19 mouse cellular contexts compared by ENCODE assay signal in the genomic region with DNA sequence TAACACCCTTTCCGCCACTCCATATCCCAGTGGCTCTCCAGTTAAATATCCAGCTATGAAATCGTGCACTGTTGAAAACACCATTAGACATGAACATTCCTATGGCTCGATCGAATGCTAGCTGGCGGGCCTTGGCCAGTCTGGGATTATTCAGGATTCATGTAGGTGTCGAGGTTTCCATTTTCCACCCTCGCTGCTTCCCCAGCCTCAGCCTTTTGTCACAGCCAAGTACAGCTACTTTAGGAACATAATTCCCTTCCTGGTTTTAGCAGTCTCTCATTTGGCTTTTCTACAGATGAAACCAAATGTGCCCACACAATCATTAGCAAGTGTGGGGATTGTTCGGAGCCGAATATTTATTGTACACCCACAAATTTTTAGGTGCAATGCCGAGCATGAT.
A peak's percentile ranks its signal among the peaks of the same experiment; 100 is the strongest.
DNase-seq lines count a peak whose midpoint lies in the region; ATAC-seq and TF ChIP-seq lines count a peak whose summit lies in the region.
"Had no signal": no experiment of that assay in that cellular context is flagged by ENCODE, and none has a peak within 500 bp of the region (broad histone marks: within the 10 kb centered on the region; RNA-seq: fewer than 3 reads in every experiment).

No protein-coding gene starts in this region.

- TF ChIP-seq CTCF in left cerebral cortex, adult 2 months (IDR thresholded peaks at IDR 0.05): no peak

- ATAC-seq in frontal cortex, adult (ENCODE audit: low TSS enrichment): peak; percentile 81
- ATAC-seq in monocyte, adult 5-6 weeks (replicated peaks; ENCODE audit: insufficient number of reproducible peaks, low FRiP score, low TSS enrichment, poor library complexity, severe bottlenecking): no peak
- ATAC-seq: activated CD4-positive, CD25-positive, alpha-beta regulatory T cell, adult 4 months; midbrain, embryonic 15.5 days had no signal

- H3K27ac ChIP-seq in left cerebral cortex, adult 2 months: peak overlapping the region; percentile 71
- H3K27ac ChIP-seq: macrophage; midbrain, embryonic 15.5 days had no signal

- intact Hi-C loops in left cerebral cortex, adult 2 months (cut with DNase I): loop anchor here (5.0 kb wide), 1 partner anchor 60 kb away; no protein-coding TSS in a partner anchor

- H3K4me3 ChIP-seq in left cerebral cortex, adult 2 months: no peak overlapping the region
- H3K4me3 ChIP-seq: midbrain, embryonic 15.5 days had no signal

- no peak for DNase-seq in frontal cortex, postnatal 10 days (ENCODE audit: low spot score in 2 of 2)
- DNase-seq in right cerebral cortex, adult 18-20 months: peak; percentile 75
- no peak for DNase-seq in right cerebral cortex, postnatal 14 days
- peak; percentile 36 to 59 for DNase-seq in left cerebral cortex, adult 2 months (ENCODE audit: extremely low spot score in 1 of 2, low spot score in 2 of 2)
- peak; percentile 42 to 70 for DNase-seq in right cerebral cortex, postnatal 36 days (ENCODE audit: low spot score in 2 of 2)
- DNase-seq in cerebellum, postnatal 10 days: no peak
- DNase-seq: adrenal gland, postnatal 36 days; cerebellum, postnatal 25 days; kidney, adult 2 months; kidney, postnatal 4 days; liver; lung, embryonic 14.5 days; retina, postnatal 1 day; thymus, adult 2 months had no signal

Comparison
In these comparisons a context has a peak if more than half of its experiments do, and no peak if none do; other contexts are left out.
1. DNase-seq: peak in right cerebral cortex, adult 18-20 months (single experiment), left cerebral cortex, adult 2 months (2 of 2) and right cerebral cortex, postnatal 36 days (2 of 2); none in frontal cortex, postnatal 10 days (0 of 2), right cerebral cortex, postnatal 14 days (single experiment) and cerebellum, postnatal 10 days (0 of 2).